Mouse (Mus musculus) myocyte (in vitro differentiated cells): ENCODE data around the gene Klk10. TPM values are rescaled to one million over a fixed set of nuclear protein-coding genes. Genes with fewer than 3 reads are reported as not detected.

Source experiments
- H3K27me3 ChIP-seq: one replicate; pipeline ENCODE4 v1.6.1; 2011; ENCODE audit not compliant: control insufficient read depth, insufficient read depth, insufficient read length
- H3K36me3 ChIP-seq: one replicate; pipeline ENCODE4 v1.6.1; 2011; ENCODE audit not compliant: control insufficient read depth, insufficient read depth
- H3K4me2 ChIP-seq: one replicate; pipeline ENCODE4 v1.6.1; 2011; ENCODE audit warnings: low read depth, control low read depth
- H3K4me3 ChIP-seq: one replicate; pipeline ENCODE4 v1.5.1; 2011; ENCODE audit warnings: mild to moderate bottlenecking, control low read depth, moderate library complexity
- H3K79me2 ChIP-seq: one replicate; pipeline ENCODE4 v1.6.1; 2011; ENCODE audit not compliant: control insufficient read depth, insufficient read depth
- H3ac ChIP-seq: one replicate; pipeline ENCODE4 v1.6.1; 2011; ENCODE audit not compliant: control insufficient read depth, insufficient read length
- CEBPB ChIP-seq: IDR thresholded peaks from 2 replicates; pipeline ENCODE4 v1.6.1; 2011; ENCODE audit warnings: mild to moderate bottlenecking, moderate library complexity; ENCODE audit not compliant: poor library complexity, insufficient read depth, severe bottlenecking
- E2F4 ChIP-seq: IDR thresholded peaks from one replicate; pipeline ENCODE4 v1.6.1; 2011; ENCODE audit warnings: mild to moderate bottlenecking, control low read depth, moderate library complexity; ENCODE audit not compliant: insufficient read depth
- MAX ChIP-seq: IDR thresholded peaks from one replicate; pipeline ENCODE4 v1.6.1; 2011; ENCODE audit warnings: low read depth, mild to moderate bottlenecking, control low read depth
- MYOD1 ChIP-seq, 3 experiments: IDR thresholded peaks; one replicate each; pipeline ENCODE4 v1.6.1; 2011; ENCODE audit warnings: control low read depth in 2 of 3, low read depth in 2 of 3, mild to moderate bottlenecking in 2 of 3, moderate library complexity in 1 of 3; ENCODE audit not compliant: insufficient read length in 2 of 3, control insufficient read depth in 1 of 3
- MYOG ChIP-seq, 3 experiments: IDR thresholded peaks; one replicate each; pipeline ENCODE4 v1.6.1; 2011; ENCODE audit warnings: control low read depth in 2 of 3, low read depth in 2 of 3, mild to moderate bottlenecking in 2 of 3; ENCODE audit not compliant: insufficient read length in 2 of 3, control insufficient read depth in 1 of 3, insufficient read depth in 1 of 3
- POLR2A ChIP-seq: IDR thresholded peaks from one replicate; pipeline ENCODE4 v1.6.1; 2011; ENCODE audit warnings: low read depth, mild to moderate bottlenecking, control low read depth, moderate library complexity; ENCODE audit not compliant: insufficient read length
- POLR2AphosphoS2 ChIP-seq: IDR thresholded peaks from one replicate; pipeline ENCODE4 v1.6.1; 2011; ENCODE audit warnings: low read depth, control low read depth; ENCODE audit not compliant: insufficient read length
- REST ChIP-seq: IDR thresholded peaks from one replicate; pipeline ENCODE4 v1.6.1; 2011; ENCODE audit warnings: mild to moderate bottlenecking, control low read depth, moderate library complexity; ENCODE audit not compliant: insufficient read depth, insufficient read length
- SRF ChIP-seq: IDR thresholded peaks from one replicate; pipeline ENCODE4 v1.6.1; 2011; ENCODE audit warnings: low read depth; ENCODE audit not compliant: control insufficient read depth, insufficient read length
- TCF12 ChIP-seq: IDR thresholded peaks from one replicate; pipeline ENCODE4 v1.6.1; 2011; ENCODE audit warnings: mild to moderate bottlenecking, control low read depth; ENCODE audit not compliant: poor library complexity, insufficient read depth, severe bottlenecking
- TCF3 ChIP-seq: IDR thresholded peaks from one replicate; pipeline ENCODE4 v1.6.1; 2011; ENCODE audit warnings: low read depth, control low read depth; ENCODE audit not compliant: insufficient read length
- USF1 ChIP-seq: IDR thresholded peaks from one replicate; pipeline ENCODE4 v1.6.1; 2011; ENCODE audit warnings: low read depth, mild to moderate bottlenecking, control low read depth, moderate library complexity
- polyA plus RNA-seq: library from polyadenylated mRNA; unstranded; fragments of >200 nt; fragmentation: generic; extraction: Trizol; gene quantifications from one replicate; pipeline ENCODE4 v1.2.1, GENCODE M21; 2012; ENCODE audit warnings: missing spikeins

The Klk10 gene
- polyA plus RNA-seq, 1 experiment = 1.1 TPM

DNA sequence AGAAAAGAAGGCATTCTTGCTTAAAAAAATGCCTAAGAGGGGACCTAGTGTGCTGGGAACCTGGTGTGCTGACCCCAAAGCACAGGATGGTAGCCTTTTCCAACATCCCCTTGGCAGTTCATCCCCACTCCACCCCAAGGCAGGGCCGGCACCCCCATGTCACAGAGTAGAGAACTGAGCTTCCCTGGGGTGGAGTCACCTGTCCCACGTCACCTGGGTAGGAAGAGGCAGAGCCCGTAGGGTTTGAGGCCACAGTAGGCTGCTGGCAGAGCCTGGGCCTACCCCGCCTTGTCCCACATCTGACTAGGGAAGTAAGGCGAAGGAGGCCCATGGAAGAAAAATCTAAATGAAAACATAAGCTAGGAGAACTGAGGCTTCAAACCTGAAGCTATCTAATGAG lies 6.5 kb upstream of the Klk10 start, which contains the start of gene Klk11:
Gene Klk11, plus strand, starts transcription at position 241 of the 400 bp plus-strand sequence.
- Histone ChIP-seq H3K4me3 (no peak within 1 kb of the TSS), H3ac (no peak within 1 kb of the TSS), H3K79me2 (no peaks in the 10 kb centered on the region), H3K36me3 (no peaks in the 10 kb centered on the region), H3K27me3 (no peaks in the 10 kb centered on the region), H3K4me2 (peak within 1 kb of the TSS; percentile 18)
- TF ChIP-seq SRF = no peak
- TF ChIP-seq REST = no peak

DNA sequence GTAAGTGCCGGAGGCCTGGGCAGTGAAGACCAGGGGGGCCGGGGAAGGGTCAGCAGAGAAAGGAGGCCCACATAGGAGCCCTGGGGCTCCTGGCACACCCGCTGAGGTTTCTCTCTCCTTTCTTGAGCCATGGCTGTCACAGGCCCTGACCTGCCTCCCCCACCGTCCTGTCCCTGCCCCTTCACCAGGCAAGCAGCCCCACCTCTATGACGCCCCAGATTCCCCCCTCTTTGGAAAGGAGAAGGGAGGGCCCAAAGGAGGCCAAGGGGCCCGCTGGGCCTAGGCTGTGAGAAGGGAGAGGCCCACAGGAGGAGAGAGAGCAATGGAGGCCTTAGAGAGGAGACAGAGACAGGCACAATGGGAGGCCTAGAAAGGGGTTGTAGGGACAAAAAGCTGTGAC lies 6.0 kb upstream of the Klk10 start:
- Histone ChIP-seq H3K4me3 (no peak overlapping the region), H3K4me2 (no peak overlapping the region), H3K27me3 (no peaks in the 10 kb centered on the region), H3ac (no peak overlapping the region), H3K36me3 (no peaks in the 10 kb centered on the region), H3K79me2 (no peaks in the 10 kb centered on the region)
- TF ChIP-seq SRF (no peak), USF1 (no peak), MYOG (IDR thresholded peaks at IDR 0.05; ENCODE audit: control insufficient read depth in 1 of 3, insufficient read depth in 1 of 3, insufficient read length in 2 of 3, low read depth in 2 of 3) (no peak), TCF12 (no peak), TCF3 (no peak), E2F4 (no peak), CEBPB (no peak), MAX (no peak), MYOD1 (IDR thresholded peaks at IDR 0.05; ENCODE audit: control insufficient read depth in 1 of 3, insufficient read length in 2 of 3, low read depth in 2 of 3) (no peak), POLR2AphosphoS2 (no peak), REST (no peak), POLR2A (no peak)

DNA sequence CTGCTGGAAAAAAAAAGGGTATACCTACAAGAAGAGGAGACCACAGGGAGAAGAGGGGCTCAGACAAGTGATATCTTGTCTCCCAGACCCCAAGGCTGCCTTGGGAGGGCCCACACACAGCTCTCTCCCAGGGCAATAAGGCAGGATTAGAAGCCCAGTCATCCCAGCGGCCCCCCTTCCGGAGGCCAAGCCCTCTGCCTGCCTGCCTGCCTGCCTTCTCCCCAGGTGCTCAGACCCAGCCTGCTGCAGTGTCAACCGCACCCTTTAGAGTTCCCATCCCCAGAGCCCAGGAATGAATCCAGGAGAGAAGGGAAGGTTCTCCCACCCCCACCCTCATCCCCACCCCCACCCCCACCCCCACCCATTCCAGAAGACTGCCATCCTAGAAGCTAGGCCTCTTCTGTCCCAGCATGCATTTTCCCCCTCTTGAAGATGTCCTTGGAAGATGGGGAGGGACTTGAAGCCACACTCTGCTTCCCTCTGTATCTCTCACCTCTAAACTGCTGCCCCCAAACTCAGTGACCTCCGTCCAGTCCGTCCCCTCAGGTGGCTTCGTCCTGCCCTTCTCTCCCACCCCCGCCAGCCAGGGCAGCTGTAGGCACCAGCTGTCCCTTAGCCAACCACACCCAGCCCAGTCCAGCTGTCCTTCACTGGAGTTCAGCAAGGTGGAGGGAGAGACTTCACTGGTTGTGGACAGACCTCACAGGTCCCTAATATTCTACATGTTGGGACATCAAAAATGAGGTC lies 5.4 kb upstream of the Klk10 start:
- Histone ChIP-seq H3K79me2 (no peaks in the 10 kb centered on the region), H3K4me3 (no peak overlapping the region), H3K36me3 (no peaks in the 10 kb centered on the region), H3K4me2 (no peak overlapping the region), H3K27me3 (no peaks in the 10 kb centered on the region), H3ac (no peak overlapping the region)
- TF ChIP-seq MYOD1 (IDR thresholded peaks at IDR 0.05; ENCODE audit: control insufficient read depth in 1 of 3, insufficient read length in 2 of 3, low read depth in 2 of 3) = peak in 2 of 3 experiments; percentile 73 to 98
- no peak for TF ChIP-seq E2F4
- TF ChIP-seq MAX = no peak
- TF ChIP-seq USF1 = no peak
- TF ChIP-seq CEBPB = no peak
- no peak for TF ChIP-seq REST
- TF ChIP-seq SRF = no peak
- peak; percentile 82 for TF ChIP-seq TCF3
- TF ChIP-seq POLR2AphosphoS2 = no peak
- TF ChIP-seq MYOG (IDR thresholded peaks at IDR 0.05; ENCODE audit: control insufficient read depth in 1 of 3, insufficient read depth in 1 of 3, insufficient read length in 2 of 3, low read depth in 2 of 3) = peak; percentile 91 to 98 (median 95)
- TF ChIP-seq TCF12 = peak; percentile 77
- TF ChIP-seq POLR2A = no peak

DNA sequence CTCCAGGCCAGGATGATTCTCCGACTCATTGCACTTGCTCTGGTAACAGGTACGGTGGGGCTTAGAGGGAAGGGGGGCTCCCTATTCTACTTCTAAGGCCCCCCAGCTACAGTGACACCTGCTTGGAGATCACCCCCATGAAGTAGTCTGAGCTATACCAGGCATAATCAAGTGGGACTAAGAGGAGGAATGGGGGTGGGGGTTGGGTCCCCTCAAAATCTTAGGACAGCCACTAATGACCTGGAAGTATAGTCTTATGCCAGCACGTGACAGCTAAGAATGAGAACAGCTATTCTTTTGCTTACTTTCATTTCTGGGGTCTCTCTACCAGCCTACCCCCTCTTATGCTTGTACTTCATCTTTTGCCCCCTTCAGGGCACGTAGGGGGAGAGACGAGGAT lies 4.3 kb upstream of the Klk10 start:
- H3ac ChIP-seq = no peak overlapping the region
- H3K4me3 ChIP-seq = no peak overlapping the region
- no peak for TF ChIP-seq MYOD1 (IDR thresholded peaks at IDR 0.05; ENCODE audit: control insufficient read depth in 1 of 3, insufficient read length in 2 of 3, low read depth in 2 of 3)
- no peak for TF ChIP-seq MAX
- no peak for TF ChIP-seq POLR2AphosphoS2
- no peak for TF ChIP-seq TCF12
- TF ChIP-seq REST = no peak
- no peak for TF ChIP-seq TCF3
- TF ChIP-seq USF1 = no peak
- no peak for TF ChIP-seq MYOG (IDR thresholded peaks at IDR 0.05; ENCODE audit: control insufficient read depth in 1 of 3, insufficient read depth in 1 of 3, insufficient read length in 2 of 3, low read depth in 2 of 3)
- no peak for TF ChIP-seq E2F4
- TF ChIP-seq CEBPB = no peak
- no peak for TF ChIP-seq SRF
- no peak for TF ChIP-seq POLR2A
- no peaks in the 10 kb centered on the region for H3K79me2 ChIP-seq
- no peaks in the 10 kb centered on the region for H3K27me3 ChIP-seq
- no peaks in the 10 kb centered on the region for H3K36me3 ChIP-seq
- no peak overlapping the region for H3K4me2 ChIP-seq
